Mouse (Mus musculus): Measurements from ENCODE around the gene Dus4l. TPM values are rescaled to one million over a fixed set of nuclear protein-coding genes. Genes with fewer than 3 reads are reported as not detected.

Dus4l gene
- polyA plus RNA-seq, 1 experiment, result 4.8 TPM

DNA sequence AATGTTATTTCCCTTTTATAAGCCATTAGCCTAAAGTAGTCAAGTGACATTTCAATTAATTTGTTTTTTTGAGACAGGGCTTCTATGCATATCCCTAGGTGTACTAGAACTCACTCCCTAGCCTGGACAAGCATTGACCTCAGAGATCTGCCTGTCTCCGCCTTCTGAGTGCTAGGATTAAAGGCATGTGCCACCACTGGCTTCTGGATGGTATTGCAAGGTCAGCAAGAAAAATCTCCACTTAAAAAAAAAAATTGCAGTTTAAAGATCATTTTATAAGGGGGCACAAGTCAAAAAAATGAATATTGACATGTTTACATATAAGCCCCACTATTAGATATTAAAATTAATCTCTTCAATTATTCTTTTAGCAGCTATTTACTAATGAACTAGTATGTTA is 29.6 kb downstream of the Dus4l start:
- Histone ChIP-seq H3K27ac (replicated peaks; ENCODE audit: low read depth, low read length) (no peak overlapping the region), H3K4me1 (ENCODE audit: control insufficient read depth, insufficient read depth, insufficient read length, low read length) (no peaks in the 10 kb centered on the region), H3K4me3 (ENCODE audit: insufficient read depth, low read depth, low read length) (no peak overlapping the region)

- H3K4me3 ChIP-seq (ENCODE audit: insufficient read depth, low read depth, low read length), result no peak overlapping the region
- no peaks in the 10 kb centered on the region for H3K4me1 ChIP-seq (ENCODE audit: control insufficient read depth, insufficient read depth, insufficient read length, low read length)
- no peak overlapping the region for H3K27ac ChIP-seq (replicated peaks; ENCODE audit: low read depth, low read length)
Observed at GRCm38 (mm10) chr12:31620106-31620505, 34.5 kb downstream of the Dus4l start.

DNA sequence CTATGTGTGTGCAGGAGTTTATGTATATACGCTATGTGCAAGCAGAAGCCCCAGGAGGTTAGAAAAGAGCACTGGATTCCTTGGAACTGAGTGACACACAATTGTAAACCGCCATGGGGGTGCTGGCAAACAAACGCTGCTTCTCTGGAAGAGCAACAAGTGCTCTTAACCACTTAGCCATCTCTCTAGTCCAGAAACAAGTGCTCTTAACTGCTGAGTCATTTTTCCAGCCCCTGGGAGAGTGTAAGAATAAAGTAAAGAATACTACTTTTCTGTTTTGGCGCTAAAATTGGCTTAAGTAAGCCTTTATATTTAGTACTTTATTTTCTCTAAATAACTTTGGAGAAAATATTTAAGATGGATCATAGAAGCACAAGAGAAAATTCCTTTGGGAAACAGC is 41.3 kb downstream of the Dus4l start:
- Histone ChIP-seq H3K4me3 (ENCODE audit: insufficient read depth, low read depth, low read length) (no peak overlapping the region), H3K4me1 (ENCODE audit: control insufficient read depth, insufficient read depth, insufficient read length, low read length) (no peaks in the 10 kb centered on the region), H3K27ac (replicated peaks; ENCODE audit: low read depth, low read length) (no peak overlapping the region)

GRCm38 (mm10) chr12:31608138-31608537 is 46.5 kb downstream of the Dus4l start:
- Histone ChIP-seq H3K4me3 (ENCODE audit: insufficient read depth, low read depth, low read length) (no peak overlapping the region), H3K4me1 (ENCODE audit: control insufficient read depth, insufficient read depth, insufficient read length, low read length) (no peaks in the 10 kb centered on the region), H3K27ac (replicated peaks; ENCODE audit: low read depth, low read length) (no peak overlapping the region)

DNA sequence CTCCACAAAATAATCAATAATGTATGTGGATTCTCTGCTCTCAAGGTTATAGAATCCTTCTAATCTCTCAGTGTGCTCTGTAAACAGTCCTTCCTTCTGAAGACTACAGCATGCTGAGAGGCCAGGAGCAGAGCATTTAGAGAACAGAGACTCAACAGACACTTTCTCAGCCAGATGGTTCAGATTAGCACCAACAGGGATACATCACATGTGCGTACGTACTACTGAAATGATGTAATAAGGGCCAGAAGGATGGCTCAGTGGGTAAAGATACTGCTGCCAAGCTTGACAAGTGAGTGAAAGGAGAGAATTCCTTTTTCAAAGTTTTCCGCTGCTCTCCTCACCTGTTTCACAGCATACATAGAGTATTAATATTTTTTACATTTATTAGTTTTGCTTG is 49.7 kb downstream of the Dus4l start:
- Histone ChIP-seq H3K27ac (replicated peaks; ENCODE audit: low read depth, low read length) (no peak overlapping the region), H3K4me3 (ENCODE audit: insufficient read depth, low read depth, low read length) (no peak overlapping the region), H3K4me1 (ENCODE audit: control insufficient read depth, insufficient read depth, insufficient read length, low read length) (no peaks in the 10 kb centered on the region)

DNA sequence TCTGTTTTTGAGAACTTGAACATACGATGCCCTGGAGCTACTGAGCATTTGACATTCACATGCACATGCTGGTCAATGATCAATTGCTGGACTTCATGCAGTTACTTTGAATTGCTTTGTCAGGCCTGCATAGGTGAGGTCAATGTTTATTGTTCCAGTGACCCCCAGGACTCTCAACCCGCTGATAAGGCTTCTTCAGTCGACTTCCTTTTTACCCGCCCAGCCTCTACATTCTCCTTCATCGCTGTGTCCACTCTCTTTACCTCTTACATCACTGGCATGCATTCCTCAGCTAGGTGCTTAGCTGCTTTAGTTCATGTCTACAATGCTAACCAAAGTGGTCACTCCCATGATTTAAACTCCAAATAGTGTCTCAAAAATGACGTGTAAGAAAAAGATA is 51.0 kb downstream of the Dus4l start:
- H3K4me1 ChIP-seq (ENCODE audit: control insufficient read depth, insufficient read depth, insufficient read length, low read length), result no peaks in the 10 kb centered on the region
- no peak overlapping the region for H3K4me3 ChIP-seq (ENCODE audit: insufficient read depth, low read depth, low read length)
- no peak overlapping the region for H3K27ac ChIP-seq (replicated peaks; ENCODE audit: low read depth, low read length)

- Histone ChIP-seq H3K4me1 (ENCODE audit: control insufficient read depth, insufficient read depth, insufficient read length, low read length) (no peaks in the 10 kb centered on the region), H3K4me3 (ENCODE audit: insufficient read depth, low read depth, low read length) (no peak overlapping the region), H3K27ac (replicated peaks; ENCODE audit: low read depth, low read length) (no peak overlapping the region)
Observed at GRCm38 (mm10) chr12:31594296-31594695, 60.3 kb downstream of the Dus4l start.

DNA sequence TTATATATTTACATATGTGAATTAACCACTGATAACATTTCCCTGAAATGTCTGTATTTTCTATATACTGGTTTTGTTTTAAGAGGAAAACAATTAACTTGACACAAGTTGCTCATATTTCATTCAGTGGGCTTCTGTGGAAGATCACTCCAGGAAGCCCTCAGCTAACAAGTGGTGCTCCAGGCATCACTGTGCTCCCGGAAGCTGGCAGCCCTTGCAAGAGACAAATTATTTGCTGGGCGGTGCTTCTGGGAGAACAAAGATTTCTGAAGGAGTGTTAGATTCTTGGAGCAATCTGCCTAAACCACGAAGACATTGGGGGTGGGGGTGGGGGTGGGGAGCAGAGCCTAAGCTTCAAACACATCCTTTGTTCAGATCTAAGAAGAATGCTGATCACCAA is 62.6 kb downstream of the Dus4l start:
- Histone ChIP-seq H3K4me3 (ENCODE audit: insufficient read depth, low read depth, low read length) (no peak overlapping the region), H3K4me1 (ENCODE audit: control insufficient read depth, insufficient read depth, insufficient read length, low read length) (no peaks in the 10 kb centered on the region), H3K27ac (replicated peaks; ENCODE audit: low read depth, low read length) (no peak overlapping the region)

Other genes starting within 250 kb of the Dus4l start
- 5.6 and 7.8 TPM in 2 replicates for gene Cbll1, start 155.2 kb downstream of the Dus4l start, polyA plus RNA-seq (2012; ENCODE audit: insufficient read depth, insufficient read length, missing spikeins)
- not detected in 2 replicates for gene Slc26a4, start 94.9 kb downstream of the Dus4l start, polyA plus RNA-seq (2012; ENCODE audit: insufficient read depth, insufficient read length, missing spikeins)
- 24.3 and 41.5 TPM in 2 replicates for gene Bcap29, start 20.2 kb downstream of the Dus4l start, polyA plus RNA-seq (2012; ENCODE audit: insufficient read depth, insufficient read length, missing spikeins)
- 15.9 and 16.1 TPM in 2 replicates for gene Cog5, start within 50 bp of the Dus4l start, polyA plus RNA-seq (2012; ENCODE audit: insufficient read depth, insufficient read length, missing spikeins)
- gene Gpr22, start 59.1 kb upstream of the Dus4l start, polyA plus RNA-seq (2012; ENCODE audit: insufficient read depth, insufficient read length, missing spikeins), result not detected in 2 replicates